Mouse (Mus musculus) midbrain, embryonic 16.5 days (tissue): ENCODE results near the gene Erc2. TPM values are rescaled to one million over a fixed set of nuclear protein-coding genes. Genes with fewer than 3 reads are reported as not detected.
A peak's percentile ranks its signal among the peaks of the same experiment; 100 is the strongest.

Experiments
- ATAC-seq: fragments of 200-750 bp; cut with Nextera tagmentation; 2 replicates; pipeline ENCODE4 v1.8.0; 2017; ENCODE audit warnings: moderate TSS enrichment
- H3K27ac ChIP-seq: fragments of 300-500 bp; sonication (generic); 2 replicates; pipeline ENCODE4 v1.5.1; 2014; ENCODE audit warnings: mild to moderate bottlenecking, low read length, mixed read lengths
- H3K27me3 ChIP-seq: fragments of 300-500 bp; sonication (generic); 2 replicates; pipeline ENCODE4 v1.6.1; 2014; ENCODE audit warnings: low read depth, low read length, mixed read lengths; ENCODE audit not compliant: control insufficient read depth, insufficient read depth
- H3K36me3 ChIP-seq: fragments of 300-500 bp; sonication (generic); 2 replicates; pipeline ENCODE4 v1.6.1; 2014; ENCODE audit warnings: mild to moderate bottlenecking, low read length, moderate library complexity, mixed read lengths; ENCODE audit not compliant: control insufficient read depth, insufficient read depth
- H3K4me1 ChIP-seq: fragments of 300-500 bp; sonication (generic); 2 replicates; pipeline ENCODE4 v1.6.1; 2014; ENCODE audit warnings: mild to moderate bottlenecking, low read length, mixed read lengths; ENCODE audit not compliant: control insufficient read depth, insufficient read depth
- H3K4me2 ChIP-seq: fragments of 300-500 bp; sonication (generic); 2 replicates; pipeline ENCODE4 v1.6.1; 2014; ENCODE audit warnings: mild to moderate bottlenecking, low read length, mixed read lengths
- H3K4me3 ChIP-seq: fragments of 300-500 bp; sonication (generic); 2 replicates; pipeline ENCODE4 v1.5.1; 2014; ENCODE audit warnings: low read depth, mild to moderate bottlenecking, low read length, moderate library complexity, mixed read lengths
- H3K9ac ChIP-seq: fragments of 300-500 bp; sonication (generic); 2 replicates; pipeline ENCODE4 v1.6.1; 2014; ENCODE audit warnings: low read depth, low read length, mixed read lengths
- H3K9me3 ChIP-seq: fragments of 300-500 bp; sonication (generic); replicated peaks from 2 replicates; pipeline ENCODE4 v1.6.1; 2014; ENCODE audit warnings: mild to moderate bottlenecking, low read length, mixed read lengths; ENCODE audit not compliant: control insufficient read depth, poor library complexity, severe bottlenecking
- WGBS: fragments of 180-500 bp; shearing (Covaris S2); extraction: QIAGEN DNeasy Blood & Tissue Kit; methylation state at CpG from one replicate; pipeline ENCODE4 v1.1.7; 2014; 5-methylcytosine and 5-hydroxymethylcytosine counted together
- polyA plus RNA-seq: library from polyadenylated mRNA; unstranded; fragments of >200 nt; fragmentation: Nextera tagmentation; extraction: Ambion mirVana; gene quantifications from 2 replicates; pipeline ENCODE4 v1.2.1, GENCODE M21; 2015

The Erc2 gene
- polyA plus RNA-seq, 1 experiment from 2014 or later: 94.2 TPM

DNA sequence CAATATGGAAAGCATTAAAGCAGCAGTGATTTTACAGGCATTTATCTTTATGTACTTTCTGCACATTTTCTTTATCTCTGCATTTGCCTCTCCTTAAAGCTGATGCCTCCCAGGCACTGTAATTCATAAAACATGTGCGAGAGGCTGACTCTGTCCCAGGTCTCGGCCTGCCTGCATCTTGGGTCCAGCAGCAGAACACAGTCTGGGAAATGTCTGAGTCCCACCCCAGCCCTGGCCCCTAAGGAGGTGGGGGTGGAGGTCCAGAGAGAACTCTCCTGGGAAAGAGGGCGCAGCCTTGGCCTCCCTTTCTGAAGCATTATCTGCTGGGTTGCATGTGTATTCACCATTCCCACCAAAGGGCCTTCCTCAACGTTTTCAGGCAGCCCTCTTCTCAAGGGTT is 420.9 kb downstream of the Erc2 start:
- no peak overlapping the region for H3K4me3 ChIP-seq
- peaks cover 2% of the 10 kb centered on the region; the same call in 1 of the 2 replicates for H3K36me3 ChIP-seq
- H3K4me1 ChIP-seq: peaks cover 2% of the 10 kb centered on the region; the same call in 1 of the 2 replicates
- ATAC-seq: no peak
- no peak overlapping the region for H3K9ac ChIP-seq
- H3K4me2 ChIP-seq: no peak overlapping the region
- WGBS: 62% methylated on average over 4 of the region's 4 CpGs
- no peaks in the 10 kb centered on the region for H3K9me3 ChIP-seq
- peak overlapping the region; percentile 44; the same call in 1 of the 2 replicates for H3K27ac ChIP-seq
- H3K27me3 ChIP-seq: no peaks in the 10 kb centered on the region

GRCm38 (mm10) chr14:28051646-28052045 is 429.4 kb downstream of the Erc2 start:
- no peaks in the 10 kb centered on the region for H3K9me3 ChIP-seq
- H3K27ac ChIP-seq: no peak overlapping the region
- no peak overlapping the region for H3K4me2 ChIP-seq
- no peak overlapping the region for H3K9ac ChIP-seq
- H3K4me3 ChIP-seq: no peak overlapping the region
- H3K36me3 ChIP-seq: no peaks in the 10 kb centered on the region; the same call in 1 of the 2 replicates
- no peaks in the 10 kb centered on the region; the same call in 1 of the 2 replicates for H3K4me1 ChIP-seq
- H3K27me3 ChIP-seq: no peaks in the 10 kb centered on the region
- no peak for ATAC-seq
- 91% methylated on average over 5 of the region's 5 CpGs for WGBS

GRCm38 (mm10) chr14:28057159-28057884 is 435.1 kb downstream of the Erc2 start:
- Histone ChIP-seq H3K9me3 (no peaks in the 10 kb centered on the region), H3K36me3 (no peaks in the 10 kb centered on the region), H3K4me3 (no peak overlapping the region), H3K27me3 (no peaks in the 10 kb centered on the region), H3K4me2 (no peak overlapping the region), H3K27ac (peak overlapping the region; percentile 38; the same call in 1 of the 2 replicates), H3K4me1 (peaks cover 17% of the 10 kb centered on the region), H3K9ac (no peak overlapping the region)
- WGBS: 28% methylated on average over 11 of the region's 11 CpGs
- ATAC-seq: no peak; the same call in 1 of the 2 replicates

DNA sequence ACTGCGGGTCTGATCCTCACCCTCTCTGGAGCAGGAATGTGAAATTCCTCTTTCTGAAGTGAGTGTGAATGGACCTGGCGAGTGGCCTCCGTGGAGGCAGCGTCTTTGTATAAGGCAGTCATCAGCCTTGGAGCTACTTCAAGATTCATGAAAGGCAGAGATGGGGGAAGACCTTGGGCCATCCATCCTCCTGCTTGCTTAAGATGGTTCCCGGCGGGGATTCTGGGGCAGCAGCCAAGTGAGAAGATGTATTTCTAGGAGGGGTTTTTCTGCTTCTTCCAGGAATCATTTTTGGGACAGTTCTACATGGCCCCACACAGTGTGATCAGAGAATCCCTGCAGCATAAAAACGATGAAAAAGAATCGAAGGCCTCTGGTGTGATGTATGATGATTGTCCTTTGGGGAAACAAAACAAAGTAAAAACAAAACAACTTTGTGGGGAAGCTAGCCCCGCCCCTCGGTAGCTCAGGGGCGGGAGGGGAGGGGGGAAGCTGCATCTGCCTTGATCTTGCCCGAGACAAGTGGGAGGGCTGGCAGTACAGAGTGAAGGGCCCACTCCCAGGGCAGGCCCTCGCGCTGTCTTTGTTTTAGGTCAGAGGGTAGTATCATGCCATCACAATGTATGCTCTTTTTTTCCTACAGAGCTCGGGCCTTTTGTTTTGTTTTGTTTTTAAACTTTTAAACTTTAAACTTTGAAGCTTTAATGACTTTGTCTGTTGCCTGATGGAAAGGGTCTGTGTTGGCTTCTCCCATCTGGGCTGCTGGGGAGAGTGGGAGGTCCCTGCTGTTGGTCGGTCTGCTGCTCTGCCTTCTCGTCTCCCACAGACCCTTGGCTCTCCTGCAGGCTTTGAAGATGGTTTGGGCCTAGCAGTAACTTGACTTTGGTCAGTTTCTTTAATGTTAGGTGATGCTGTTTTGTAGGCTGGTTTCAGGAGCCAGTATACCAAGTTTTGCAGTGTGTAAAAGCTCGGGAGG is 435.9 kb downstream of the Erc2 start:
- Histone ChIP-seq H3K36me3 (no peaks in the 10 kb centered on the region), H3K4me3 (no peak overlapping the region), H3K27ac (peak overlapping the region; percentile 22; the same call in 1 of the 2 replicates), H3K9me3 (no peaks in the 10 kb centered on the region), H3K4me1 (peaks cover 19% of the 10 kb centered on the region), H3K27me3 (no peaks in the 10 kb centered on the region), H3K9ac (no peak overlapping the region), H3K4me2 (no peak overlapping the region)
- ATAC-seq: peak; percentile 84
- WGBS: 10% methylated on average over 18 of the region's 18 CpGs

DNA sequence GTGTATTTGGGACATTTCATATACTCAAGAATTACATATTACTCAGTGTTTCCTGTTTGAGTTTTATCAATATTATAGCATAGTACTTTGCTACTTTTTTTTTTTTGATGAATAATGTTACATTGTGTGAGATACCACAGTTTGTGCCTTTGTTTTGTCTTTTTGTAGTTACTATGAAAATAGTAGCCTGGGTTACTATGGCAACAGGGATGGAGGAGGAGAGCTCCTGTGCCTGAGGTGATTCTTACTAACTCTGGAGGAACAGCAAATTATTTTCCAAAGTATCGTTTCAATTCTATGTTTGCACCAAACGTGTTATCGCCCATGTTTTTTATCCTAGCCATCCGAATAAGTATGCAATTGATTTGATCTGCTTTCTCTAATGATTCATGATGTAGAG is 438.7 kb downstream of the Erc2 start:
- WGBS: 51% methylated on average over 4 of the region's 4 CpGs
- H3K9me3 ChIP-seq: no peaks in the 10 kb centered on the region
- peaks cover 19% of the 10 kb centered on the region for H3K4me1 ChIP-seq
- no peak overlapping the region for H3K4me2 ChIP-seq
- no peak overlapping the region for H3K9ac ChIP-seq
- H3K36me3 ChIP-seq: no peaks in the 10 kb centered on the region
- H3K27ac ChIP-seq: no peak overlapping the region
- H3K27me3 ChIP-seq: no peaks in the 10 kb centered on the region
- no peak for ATAC-seq
- H3K4me3 ChIP-seq: no peak overlapping the region

- no peak overlapping the region for H3K4me2 ChIP-seq
- no peaks in the 10 kb centered on the region for H3K27me3 ChIP-seq
- no peak overlapping the region for H3K27ac ChIP-seq
- no peaks in the 10 kb centered on the region for H3K36me3 ChIP-seq
- 68% methylated on average over 3 of the region's 3 CpGs for WGBS
- no peak overlapping the region for H3K9ac ChIP-seq
- peaks cover 19% of the 10 kb centered on the region for H3K4me1 ChIP-seq
- ATAC-seq: no peak
- 0 out of 2 replicates have a peak, but pooled peaks cover 2% of the 10 kb centered on the region for H3K9me3 ChIP-seq
- H3K4me3 ChIP-seq: no peak overlapping the region
Observed at GRCm38 (mm10) chr14:28061649-28062375, 439.6 kb downstream of the Erc2 start.

- H3K9me3 ChIP-seq: 0 out of 2 replicates have a peak, but pooled peaks cover 2% of the 10 kb centered on the region
- 28% methylated on average over 12 of the region's 12 CpGs for WGBS
- no peaks in the 10 kb centered on the region for H3K27me3 ChIP-seq
- no peak overlapping the region for H3K9ac ChIP-seq
- no peaks in the 10 kb centered on the region for H3K36me3 ChIP-seq
- no peak for ATAC-seq
- H3K4me3 ChIP-seq: no peak overlapping the region
- no peak overlapping the region for H3K27ac ChIP-seq
- no peaks in the 10 kb centered on the region for H3K4me1 ChIP-seq
- no peak overlapping the region for H3K4me2 ChIP-seq
Observed at GRCm38 (mm10) chr14:28068021-28068420, 445.8 kb downstream of the Erc2 start.

- no peak overlapping the region for H3K9ac ChIP-seq
- no peaks in the 10 kb centered on the region for H3K36me3 ChIP-seq
- WGBS: 95% methylated on average over 2 of the region's 2 CpGs
- H3K4me1 ChIP-seq: no peaks in the 10 kb centered on the region
- no peaks in the 10 kb centered on the region for H3K27me3 ChIP-seq
- 0 out of 2 replicates have a peak, but pooled peaks cover 2% of the 10 kb centered on the region for H3K9me3 ChIP-seq
- H3K4me2 ChIP-seq: no peak overlapping the region
- H3K27ac ChIP-seq: no peak overlapping the region
- no peak for ATAC-seq
- H3K4me3 ChIP-seq: no peak overlapping the region
Observed at GRCm38 (mm10) chr14:28069826-28070225, 447.6 kb downstream of the Erc2 start.
